Mouse (Mus musculus): ENCODE data around the gene Loxl3. TPM values are rescaled to one million over a fixed set of nuclear protein-coding genes. Genes with fewer than 3 reads are reported as not detected.
A peak's percentile ranks its signal among the peaks of the same experiment; 100 is the strongest.

The Loxl3 gene
- polyA plus RNA-seq, 1 experiment from 2014 or later: 1.2 TPM

DNA sequence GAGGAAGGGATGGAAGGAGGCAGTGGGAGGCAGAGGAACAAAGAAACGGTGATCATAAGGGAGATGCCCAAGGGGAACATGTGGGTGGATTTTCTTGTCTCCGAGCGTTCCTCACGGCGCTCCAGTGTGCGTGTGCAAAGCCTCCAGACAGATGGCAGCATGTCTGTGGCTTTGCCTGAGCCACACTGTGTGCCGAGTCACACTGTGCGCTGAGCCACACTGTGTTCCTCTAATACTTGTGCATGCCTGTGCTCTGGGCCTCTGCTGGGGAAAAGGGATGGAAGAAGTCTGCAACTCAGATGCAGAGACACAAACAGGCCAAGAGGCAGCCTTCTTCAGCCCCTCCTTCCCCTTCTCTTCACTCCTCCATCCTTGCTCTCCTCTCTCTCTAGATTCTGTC lies 6.7 kb upstream of the Loxl3 start:
- no peak overlapping the region for H3K4me2 ChIP-seq (ENCODE audit: low read depth, low read length)
- no peaks in the 10 kb centered on the region for H3K9me3 ChIP-seq (ENCODE audit: low read length)
- peaks cover 33% of the 10 kb centered on the region for H3K4me1 ChIP-seq (ENCODE audit: insufficient read depth)
- no peak overlapping the region for H3K4me3 ChIP-seq (ENCODE audit: low read depth, low read length)
- peaks cover 14% of the 10 kb centered on the region for H3K36me3 ChIP-seq (replicated peaks; ENCODE audit: insufficient read depth, low read length)
- H3K27ac ChIP-seq (ENCODE audit: low read depth): no peak overlapping the region
- ATAC-seq (no peak), DNase-seq (no peak)
- no peak overlapping the region for H3K9ac ChIP-seq (replicated peaks)
- TF ChIP-seq CTCF (IDR thresholded peaks at IDR 0.05; ENCODE audit: low read depth) (no peak), EP300 (IDR thresholded peaks at IDR 0.05; ENCODE audit: low read depth) (no peak)
- WGBS (ENCODE audit: insufficient replicate concordance): 75% methylated on average over 8 of the region's 8 CpGs
- peaks cover 13% of the 10 kb centered on the region; the same call in 1 of the 2 replicates for H3K27me3 ChIP-seq (ENCODE audit: insufficient read depth, low read length)

- TF ChIP-seq EP300 (IDR thresholded peaks at IDR 0.05; ENCODE audit: low read depth): no peak
- no peak for TF ChIP-seq CTCF (IDR thresholded peaks at IDR 0.05; ENCODE audit: low read depth)
- Histone ChIP-seq H3K4me3 (ENCODE audit: low read depth, low read length) (no peak overlapping the region), H3K4me1 (ENCODE audit: insufficient read depth) (peaks cover 33% of the 10 kb centered on the region), H3K27me3 (ENCODE audit: insufficient read depth, low read length) (peaks cover 13% of the 10 kb centered on the region; the same call in 1 of the 2 replicates), H3K4me2 (ENCODE audit: low read depth, low read length) (no peak overlapping the region), H3K9ac (replicated peaks) (no peak overlapping the region), H3K27ac (ENCODE audit: low read depth) (no peak overlapping the region), H3K36me3 (replicated peaks; ENCODE audit: insufficient read depth, low read length) (peaks cover 14% of the 10 kb centered on the region), H3K9me3 (ENCODE audit: low read length) (no peaks in the 10 kb centered on the region)
- ATAC-seq: no peak
- WGBS (ENCODE audit: insufficient replicate concordance): 36% methylated on average over 6 of the region's 9 CpGs
- DNase-seq: no peak
Measured at GRCm38 (mm10) chr6:83027706-83028105, 6.3 kb upstream of the Loxl3 start.

DNA sequence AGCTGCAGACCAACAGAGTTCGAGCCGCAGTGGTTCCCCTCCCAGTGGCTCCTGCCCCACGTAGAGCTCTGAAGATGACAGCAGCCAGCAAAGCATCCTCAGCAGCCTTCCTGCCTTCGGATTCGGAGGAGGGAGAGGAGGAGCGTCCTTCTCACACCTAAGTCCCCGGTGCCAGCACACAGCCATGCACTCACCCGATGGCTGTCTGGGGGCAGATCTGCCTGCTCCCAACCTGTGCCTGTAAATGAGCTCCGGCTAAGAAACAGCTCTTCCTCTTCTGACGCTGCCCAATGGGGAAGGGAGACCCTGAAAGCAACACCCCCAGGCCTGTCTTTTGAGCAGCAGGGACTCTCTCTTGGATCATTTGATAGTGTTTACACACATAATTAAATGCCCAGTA lies 4.2 kb upstream of the Loxl3 start:
- H3K9ac ChIP-seq (replicated peaks): no peak overlapping the region
- H3K9me3 ChIP-seq (ENCODE audit: low read length): no peaks in the 10 kb centered on the region
- WGBS (ENCODE audit: insufficient replicate concordance): 73% methylated on average over 10 of the region's 10 CpGs
- TF ChIP-seq EP300 (IDR thresholded peaks at IDR 0.05; ENCODE audit: low read depth): no peak
- TF ChIP-seq CTCF (IDR thresholded peaks at IDR 0.05; ENCODE audit: low read depth): no peak
- H3K27me3 ChIP-seq (ENCODE audit: insufficient read depth, low read length): peaks cover 20% of the 10 kb centered on the region; the same call in 1 of the 2 replicates
- H3K4me3 ChIP-seq (ENCODE audit: low read depth, low read length): no peak overlapping the region
- H3K4me1 ChIP-seq (ENCODE audit: insufficient read depth): peaks cover 27% of the 10 kb centered on the region
- H3K4me2 ChIP-seq (ENCODE audit: low read depth, low read length): no peak overlapping the region
- no peak overlapping the region for H3K27ac ChIP-seq (ENCODE audit: low read depth)
- H3K36me3 ChIP-seq (replicated peaks; ENCODE audit: insufficient read depth, low read length): peaks cover 14% of the 10 kb centered on the region
- ATAC-seq (no peak), DNase-seq (no peak)

DNA sequence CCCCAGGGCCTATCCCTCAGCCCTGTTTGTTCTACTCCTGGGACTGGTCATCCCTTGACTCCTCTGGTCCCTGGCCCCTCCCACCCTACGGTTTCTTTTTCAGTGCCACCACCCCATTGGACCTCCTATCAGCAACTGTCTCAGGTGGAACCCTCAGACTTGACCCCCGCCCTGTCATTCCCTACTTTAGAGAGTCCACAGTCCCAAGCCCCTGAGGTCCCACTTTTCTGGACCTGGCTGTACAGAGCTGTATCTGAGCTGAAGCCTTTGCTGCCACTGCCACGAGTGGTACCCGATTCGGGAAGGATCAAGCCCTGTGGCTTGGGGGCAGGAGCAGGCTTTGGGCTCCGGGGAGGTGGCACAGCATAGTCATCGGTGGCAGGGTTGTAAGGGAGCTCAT lies 2.9 kb upstream of the Loxl3 start:
- peaks cover 14% of the 10 kb centered on the region for H3K36me3 ChIP-seq (replicated peaks; ENCODE audit: insufficient read depth, low read length)
- H3K27me3 ChIP-seq (ENCODE audit: insufficient read depth, low read length): peaks cover 20% of the 10 kb centered on the region
- H3K4me2 ChIP-seq (ENCODE audit: low read depth, low read length): no peak overlapping the region
- TF ChIP-seq CTCF (IDR thresholded peaks at IDR 0.05; ENCODE audit: low read depth) (no peak), EP300 (IDR thresholded peaks at IDR 0.05; ENCODE audit: low read depth) (no peak)
- WGBS (ENCODE audit: insufficient replicate concordance): 79% methylated on average over 7 of the region's 7 CpGs
- no peaks in the 10 kb centered on the region for H3K9me3 ChIP-seq (ENCODE audit: low read length)
- H3K27ac ChIP-seq (ENCODE audit: low read depth): no peak overlapping the region
- H3K4me3 ChIP-seq (ENCODE audit: low read depth, low read length): no peak overlapping the region
- ATAC-seq: no peak
- no peak for DNase-seq
- H3K9ac ChIP-seq (replicated peaks): no peak overlapping the region
- peaks cover 27% of the 10 kb centered on the region for H3K4me1 ChIP-seq (ENCODE audit: insufficient read depth)

GRCm38 (mm10) chr6:83031921-83032590 lies 1.9 kb upstream of the Loxl3 start:
- H3K4me2 ChIP-seq (ENCODE audit: low read depth, low read length): peak overlapping the region; percentile 91
- H3K36me3 ChIP-seq (replicated peaks; ENCODE audit: insufficient read depth, low read length): peaks cover 14% of the 10 kb centered on the region
- H3K9me3 ChIP-seq (ENCODE audit: low read length): no peaks in the 10 kb centered on the region
- ATAC-seq: no peak
- peak overlapping the region; percentile 82 for H3K9ac ChIP-seq (replicated peaks)
- H3K4me3 ChIP-seq (ENCODE audit: low read depth, low read length): peak overlapping the region; percentile 80
- WGBS (ENCODE audit: insufficient replicate concordance): 61% methylated on average over 18 of the region's 18 CpGs
- DNase-seq: no peak
- TF ChIP-seq EP300 (IDR thresholded peaks at IDR 0.05; ENCODE audit: low read depth): no peak
- no peak for TF ChIP-seq CTCF (IDR thresholded peaks at IDR 0.05; ENCODE audit: low read depth)
- no peak overlapping the region; the same call in 1 of the 2 replicates for H3K27ac ChIP-seq (ENCODE audit: low read depth)
- H3K4me1 ChIP-seq (ENCODE audit: insufficient read depth): peaks cover 27% of the 10 kb centered on the region
- H3K27me3 ChIP-seq (ENCODE audit: insufficient read depth, low read length): peaks cover 20% of the 10 kb centered on the region

DNA sequence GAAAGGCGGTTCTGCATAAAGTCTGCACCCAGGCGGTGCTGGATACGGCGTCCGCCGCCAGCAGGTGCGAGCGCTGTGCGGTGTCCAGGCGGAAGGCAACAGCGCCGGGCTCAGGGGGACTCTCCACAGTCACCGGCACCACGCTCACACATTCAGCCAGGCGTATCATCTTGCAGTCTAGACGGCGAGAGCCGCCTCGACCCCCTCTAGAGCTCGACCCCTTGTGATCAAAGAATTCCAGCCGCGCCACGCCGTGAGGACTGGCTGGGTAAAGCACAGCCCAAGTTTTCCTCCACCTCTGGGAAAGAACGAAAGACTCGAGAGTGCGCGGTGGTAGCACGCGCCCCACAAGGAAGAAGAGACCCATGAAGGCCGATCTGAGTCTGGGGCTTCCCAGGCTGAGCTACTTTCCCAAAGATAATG lies 1.2 kb upstream of the Loxl3 start:
- DNase-seq (peak; percentile 71), ATAC-seq (peak; percentile 70)
- Histone ChIP-seq H3K27me3 (ENCODE audit: insufficient read depth, low read length) (peaks cover 20% of the 10 kb centered on the region), H3K27ac (ENCODE audit: low read depth) (peak overlapping the region; percentile 86), H3K4me2 (ENCODE audit: low read depth, low read length) (peak overlapping the region; percentile 91), H3K4me1 (ENCODE audit: insufficient read depth) (peaks cover 21% of the 10 kb centered on the region), H3K36me3 (replicated peaks; ENCODE audit: insufficient read depth, low read length) (peaks cover 14% of the 10 kb centered on the region), H3K9ac (replicated peaks) (peak overlapping the region; percentile 82), H3K9me3 (ENCODE audit: low read length) (no peaks in the 10 kb centered on the region), H3K4me3 (ENCODE audit: low read depth, low read length) (peak overlapping the region; percentile 80)
- 0% methylated on average over 31 of the region's 31 CpGs for WGBS (ENCODE audit: insufficient replicate concordance)
- TF ChIP-seq EP300 (IDR thresholded peaks at IDR 0.05; ENCODE audit: low read depth) (no peak), CTCF (IDR thresholded peaks at IDR 0.05; ENCODE audit: low read depth) (peak; percentile 48)
